Mouse (Mus musculus): Measurements from ENCODE around the gene Mapk12. TPM values are rescaled to one million over a fixed set of nuclear protein-coding genes. Genes with fewer than 3 reads are reported as not detected.
A peak's percentile ranks its signal among the peaks of the same experiment; 100 is the strongest.

Gene Mapk12
- polyA plus RNA-seq, 1 experiment from 2014 or later: 9.1 TPM

DNA sequence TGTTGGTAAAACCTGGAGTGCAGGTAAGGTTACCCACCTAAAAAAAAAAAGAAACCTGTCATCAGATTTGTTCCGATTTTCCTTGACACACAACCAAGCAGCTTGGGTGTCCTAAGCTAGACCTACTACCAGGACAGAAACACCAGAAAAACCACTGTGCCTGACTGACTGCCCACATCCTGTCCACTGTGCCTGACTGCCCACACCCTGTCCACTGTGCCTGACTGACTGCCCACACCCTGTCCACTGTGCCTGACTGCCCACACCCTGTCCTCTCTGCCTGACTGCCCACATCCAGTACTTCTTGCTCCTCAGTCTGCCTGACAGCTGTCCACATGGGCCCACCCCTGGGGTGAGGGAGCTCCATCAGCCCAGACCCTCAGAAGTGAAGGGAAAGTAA lies 33.5 kb downstream of the Mapk12 start:
- ATAC-seq: no peak
- Histone ChIP-seq H3K4me2 (no peak overlapping the region), H3K9me3 (replicated peaks) (no peaks in the 10 kb centered on the region), H3K27ac (no peak overlapping the region), H3K36me3 (ENCODE audit: poor library complexity, severe bottlenecking) (peaks cover 100% of the 10 kb centered on the region), H3K27me3 (no peaks in the 10 kb centered on the region), H3K9ac (no peak overlapping the region), H3K4me1 (no peaks in the 10 kb centered on the region), H3K4me3 (no peak overlapping the region)
- WGBS: 94% methylated on average over 1 of the region's 1 CpGs

- Histone ChIP-seq H3K9ac (no peak overlapping the region), H3K4me2 (no peak overlapping the region), H3K4me1 (no peaks in the 10 kb centered on the region), H3K9me3 (replicated peaks) (no peaks in the 10 kb centered on the region), H3K27ac (no peak overlapping the region), H3K36me3 (ENCODE audit: poor library complexity, severe bottlenecking) (peaks cover 100% of the 10 kb centered on the region), H3K27me3 (no peaks in the 10 kb centered on the region), H3K4me3 (no peak overlapping the region)
- no peak for ATAC-seq
- WGBS: 85% methylated on average over 13 of the region's 13 CpGs
Measured at GRCm38 (mm10) chr15:89106073-89106472, 34.4 kb downstream of the Mapk12 start.

DNA sequence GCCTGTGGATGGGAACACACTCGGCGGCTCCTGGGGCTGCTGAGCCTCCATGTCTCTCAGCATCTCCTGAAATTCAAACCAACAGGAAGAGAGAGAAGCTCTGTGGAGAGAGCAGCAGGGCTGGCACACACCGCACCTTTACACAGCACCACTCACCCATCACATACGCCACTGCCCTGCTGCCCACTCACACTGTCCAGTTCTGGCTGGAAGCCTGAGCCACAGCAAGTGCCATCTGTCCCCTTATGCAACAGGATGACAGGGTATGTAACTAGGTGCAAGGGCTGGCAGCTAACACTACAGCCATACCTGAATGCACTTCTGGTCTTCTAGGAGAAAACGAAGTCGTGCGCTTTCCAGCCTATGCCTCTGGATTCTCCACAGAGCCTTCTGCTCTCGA lies 36.1 kb downstream of the Mapk12 start:
- no peaks in the 10 kb centered on the region for H3K4me1 ChIP-seq
- no peaks in the 10 kb centered on the region for H3K27me3 ChIP-seq
- H3K4me3 ChIP-seq: no peak overlapping the region
- no peak for ATAC-seq
- H3K9ac ChIP-seq: no peak overlapping the region
- WGBS: 97% methylated on average over 8 of the region's 8 CpGs
- H3K9me3 ChIP-seq (replicated peaks): no peaks in the 10 kb centered on the region
- peaks cover 100% of the 10 kb centered on the region for H3K36me3 ChIP-seq (ENCODE audit: poor library complexity, severe bottlenecking)
- no peak overlapping the region for H3K27ac ChIP-seq
- no peak overlapping the region for H3K4me2 ChIP-seq

DNA sequence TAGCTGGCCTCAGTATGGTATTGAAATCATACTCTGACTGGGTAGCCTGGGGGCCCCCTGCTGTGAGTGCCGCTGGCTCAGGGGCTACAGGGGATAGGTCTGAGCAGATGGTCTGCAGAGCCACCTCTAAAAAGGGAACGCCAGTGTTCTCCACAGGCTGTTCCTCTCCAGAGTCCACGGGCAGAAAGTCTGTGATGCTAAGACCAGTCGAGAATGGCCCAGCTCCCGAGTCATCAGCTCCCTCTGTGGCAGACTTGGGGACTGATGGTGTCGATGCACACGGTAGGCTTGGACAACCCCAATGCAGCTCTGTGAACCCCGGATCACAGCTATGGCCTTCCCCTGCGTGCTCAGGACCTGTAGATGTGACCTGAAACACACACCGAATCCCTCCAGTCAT lies 36.6 kb downstream of the Mapk12 start:
- H3K27me3 ChIP-seq: no peaks in the 10 kb centered on the region
- H3K4me2 ChIP-seq: no peak overlapping the region
- no peak overlapping the region for H3K4me3 ChIP-seq
- no peak for ATAC-seq
- no peak overlapping the region for H3K27ac ChIP-seq
- H3K36me3 ChIP-seq (ENCODE audit: poor library complexity, severe bottlenecking): peaks cover 100% of the 10 kb centered on the region
- H3K4me1 ChIP-seq: no peaks in the 10 kb centered on the region
- WGBS: 88% methylated on average over 10 of the region's 10 CpGs
- no peaks in the 10 kb centered on the region for H3K9me3 ChIP-seq (replicated peaks)
- H3K9ac ChIP-seq: no peak overlapping the region

GRCm38 (mm10) chr15:89102646-89103045 lies 37.9 kb downstream of the Mapk12 start:
- no peak overlapping the region for H3K4me2 ChIP-seq
- WGBS: 61% methylated on average over 5 of the region's 5 CpGs
- H3K27me3 ChIP-seq: no peaks in the 10 kb centered on the region
- H3K4me3 ChIP-seq: no peak overlapping the region
- H3K4me1 ChIP-seq: no peaks in the 10 kb centered on the region
- H3K9ac ChIP-seq: no peak overlapping the region
- peaks cover 100% of the 10 kb centered on the region for H3K36me3 ChIP-seq (ENCODE audit: poor library complexity, severe bottlenecking)
- no peak for ATAC-seq
- H3K9me3 ChIP-seq (replicated peaks): no peaks in the 10 kb centered on the region
- H3K27ac ChIP-seq: no peak overlapping the region

DNA sequence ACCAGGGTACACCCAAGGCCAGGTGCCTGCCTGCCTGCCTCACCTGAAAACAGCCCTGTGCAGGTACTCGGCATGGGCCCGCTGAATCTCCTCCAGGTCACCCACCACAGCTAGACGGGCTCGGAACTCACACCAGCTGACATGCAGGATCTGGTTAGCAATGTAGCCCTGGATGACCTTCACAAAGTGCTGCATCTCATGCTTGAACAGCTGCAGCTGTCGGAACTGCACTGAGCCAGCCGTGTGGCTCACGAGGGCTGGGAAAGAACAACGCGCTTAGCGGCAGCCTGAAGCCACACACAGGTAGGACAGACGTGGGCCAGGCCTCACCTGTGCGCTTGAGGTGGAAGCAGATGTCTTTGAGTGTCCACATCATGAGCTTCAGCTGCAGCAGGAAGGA lies 39.7 kb downstream of the Mapk12 start:
- WGBS: 92% methylated on average over 12 of the region's 12 CpGs
- Histone ChIP-seq H3K27me3 (no peaks in the 10 kb centered on the region), H3K9ac (no peak overlapping the region), H3K9me3 (replicated peaks) (no peaks in the 10 kb centered on the region), H3K4me2 (no peak overlapping the region), H3K4me1 (no peaks in the 10 kb centered on the region), H3K36me3 (ENCODE audit: poor library complexity, severe bottlenecking) (peaks cover 100% of the 10 kb centered on the region), H3K27ac (no peak overlapping the region), H3K4me3 (no peak overlapping the region)
- ATAC-seq: no peak

DNA sequence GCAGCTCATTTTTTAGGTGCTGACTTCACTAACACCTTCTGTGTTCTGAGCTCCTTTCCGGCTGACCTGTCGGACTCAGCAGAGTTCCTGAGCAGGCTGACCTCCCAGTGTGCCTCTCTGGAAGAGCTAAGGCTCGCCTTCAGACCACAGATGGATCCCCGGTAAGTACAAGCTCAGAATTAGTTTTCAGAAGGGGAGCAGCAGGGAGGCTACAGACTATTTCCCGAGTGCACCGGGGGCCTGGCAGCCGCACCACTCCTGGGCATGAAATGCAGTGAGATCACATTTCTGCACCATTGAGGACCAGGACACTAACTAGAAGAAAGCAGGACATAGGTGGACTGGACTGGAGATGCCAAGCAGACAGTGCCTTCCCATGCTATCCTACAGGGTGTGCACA lies 41.9 kb downstream of the Mapk12 start:
- no peak overlapping the region for H3K4me2 ChIP-seq
- H3K9ac ChIP-seq: no peak overlapping the region
- no peak overlapping the region for H3K4me3 ChIP-seq
- no peak for ATAC-seq
- WGBS: 90% methylated on average over 7 of the region's 7 CpGs
- no peaks in the 10 kb centered on the region for H3K27me3 ChIP-seq
- no peaks in the 10 kb centered on the region for H3K9me3 ChIP-seq (replicated peaks)
- H3K36me3 ChIP-seq (ENCODE audit: poor library complexity, severe bottlenecking): peaks cover 100% of the 10 kb centered on the region
- no peaks in the 10 kb centered on the region for H3K4me1 ChIP-seq
- no peak overlapping the region for H3K27ac ChIP-seq

- Histone ChIP-seq H3K9ac (no peak overlapping the region), H3K4me3 (no peak overlapping the region), H3K4me2 (no peak overlapping the region), H3K4me1 (no peaks in the 10 kb centered on the region), H3K27me3 (no peaks in the 10 kb centered on the region), H3K36me3 (ENCODE audit: poor library complexity, severe bottlenecking) (peaks cover 100% of the 10 kb centered on the region), H3K9me3 (replicated peaks) (no peaks in the 10 kb centered on the region), H3K27ac (no peak overlapping the region)
- no peak for ATAC-seq
- 84% methylated on average over 5 of the region's 5 CpGs for WGBS
Measured at GRCm38 (mm10) chr15:89097450-89097849, 43.1 kb downstream of the Mapk12 start.

GRCm38 (mm10) chr15:89092181-89092580 lies 48.3 kb downstream of the Mapk12 start:
- Histone ChIP-seq H3K9me3 (replicated peaks) (no peaks in the 10 kb centered on the region), H3K27me3 (no peaks in the 10 kb centered on the region), H3K4me2 (no peak overlapping the region), H3K27ac (no peak overlapping the region), H3K4me1 (peaks cover 23% of the 10 kb centered on the region), H3K9ac (no peak overlapping the region), H3K36me3 (ENCODE audit: poor library complexity, severe bottlenecking) (peaks cover 52% of the 10 kb centered on the region), H3K4me3 (no peak overlapping the region)
- WGBS: 82% methylated on average over 5 of the region's 5 CpGs
- no peak for ATAC-seq

- WGBS: 91% methylated on average over 4 of the region's 4 CpGs
- Histone ChIP-seq H3K9ac (no peak overlapping the region), H3K4me2 (peak overlapping the region; percentile 99; the same call in 1 of the 2 replicates), H3K4me3 (no peak overlapping the region), H3K27me3 (no peaks in the 10 kb centered on the region), H3K9me3 (replicated peaks) (no peaks in the 10 kb centered on the region), H3K4me1 (peaks cover 23% of the 10 kb centered on the region), H3K36me3 (ENCODE audit: poor library complexity, severe bottlenecking) (peaks cover 51% of the 10 kb centered on the region), H3K27ac (no peak overlapping the region)
- no peak for ATAC-seq
Measured at GRCm38 (mm10) chr15:89090662-89091061, 49.8 kb downstream of the Mapk12 start.

GRCm38 (mm10) chr15:89089248-89090051 lies 51.1 kb downstream of the Mapk12 start:
- 3% methylated on average over 66 of the region's 68 CpGs for WGBS
- H3K27ac ChIP-seq: peak overlapping the region; percentile 75
- peak overlapping the region; percentile 99 for H3K4me3 ChIP-seq
- no peaks in the 10 kb centered on the region for H3K27me3 ChIP-seq
- peaks cover 51% of the 10 kb centered on the region for H3K36me3 ChIP-seq (ENCODE audit: poor library complexity, severe bottlenecking)
- peaks cover 23% of the 10 kb centered on the region for H3K4me1 ChIP-seq
- peak overlapping the region; percentile 99 for H3K4me2 ChIP-seq
- peak; percentile 65; the same call in 1 of the 2 replicates for ATAC-seq
- H3K9ac ChIP-seq: peak overlapping the region; percentile 97
- no peaks in the 10 kb centered on the region for H3K9me3 ChIP-seq (replicated peaks)

DNA sequence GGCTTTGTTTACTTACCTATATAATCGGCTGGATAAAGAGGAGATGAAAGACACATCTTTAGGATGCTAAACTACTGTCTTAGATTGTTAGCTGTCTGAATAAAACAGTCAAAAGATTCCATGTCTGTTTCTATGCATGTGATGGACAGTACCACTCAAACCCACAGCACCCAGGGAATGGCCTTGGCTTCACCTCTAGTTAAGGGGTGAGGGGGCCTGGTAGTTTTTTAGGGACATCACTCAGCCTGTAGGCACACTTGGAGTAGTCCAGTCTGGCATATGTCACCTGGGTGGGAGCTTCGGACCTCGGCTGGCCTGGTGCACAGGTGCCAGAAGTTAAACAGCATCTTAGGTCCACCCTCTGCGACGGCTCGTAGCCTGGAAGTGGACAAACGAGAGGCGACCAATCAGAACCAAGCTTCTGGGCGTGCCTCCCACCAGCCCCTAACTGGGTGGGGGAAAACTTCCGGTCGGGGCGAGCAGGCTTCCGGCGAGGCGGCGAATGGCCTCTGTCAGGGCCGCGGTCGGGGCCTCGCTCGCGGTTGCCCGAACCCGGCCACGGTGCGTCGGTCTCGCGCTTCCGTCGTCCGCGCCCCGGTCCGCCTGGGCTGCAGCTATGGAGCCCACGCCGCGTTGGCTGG lies 51.8 kb downstream of the Mapk12 start, which contains the start of gene Selenoo:
Selenoo (plus strand) TSS at position 478 of the 641 bp plus-strand sequence.
- H3K27me3 ChIP-seq: no peaks in the 10 kb centered on the region
- ATAC-seq: peak; percentile 93
- H3K4me2 ChIP-seq: peak within 1 kb of the TSS; percentile 99
- H3K4me1 ChIP-seq: peaks cover 23% of the 10 kb centered on the region
- peak within 1 kb of the TSS; percentile 99 for H3K4me3 ChIP-seq
- no peaks in the 10 kb centered on the region for H3K9me3 ChIP-seq (replicated peaks)
- H3K27ac ChIP-seq: peak within 1 kb of the TSS; percentile 75
- H3K9ac ChIP-seq: peak within 1 kb of the TSS; percentile 97
- H3K36me3 ChIP-seq (ENCODE audit: poor library complexity, severe bottlenecking): peaks cover 51% of the 10 kb centered on the region
- 2% methylated on average over 35 of the region's 38 CpGs for WGBS

All from forebrain, embryonic 13.5 days (tissue).